Mouse (Mus musculus) heart, adult 2 months (tissue): ENCODE measurements around the gene Car14. TPM values are rescaled to one million over a fixed set of nuclear protein-coding genes. Genes with fewer than 3 reads are reported as not detected.

ENCODE experiments used
- DNase-seq, 2 experiments: peaks; one replicate each; pipeline ENCODE4 v3.0.0; 2021
- H3K27ac ChIP-seq: fragments of 200-600 bp; 2 replicates; pipeline ENCODE4 v1.8.1; 2022
- H3K27me3 ChIP-seq: fragments of 200-500 bp; 2 replicates; pipeline ENCODE4 v1.6.1; 2012; ENCODE audit warnings: mild to moderate bottlenecking, low read length, inconsistent platforms, mixed read lengths; ENCODE audit not compliant: control insufficient read depth, insufficient read depth
- H3K36me3 ChIP-seq: fragments of 200-500 bp; 2 replicates; pipeline ENCODE4 v1.6.1; 2012; ENCODE audit warnings: low read length, inconsistent platforms; ENCODE audit not compliant: control insufficient read depth, insufficient read depth
- H3K4me1 ChIP-seq: fragments of 200-500 bp; 2 replicates; pipeline ENCODE4 v1.6.1; 2011; ENCODE audit warnings: low read length; ENCODE audit not compliant: control insufficient read depth, insufficient read depth
- H3K4me3 ChIP-seq: fragments of 200-600 bp; 2 replicates; pipeline ENCODE4 v1.8.1; 2022
- H3K79me2 ChIP-seq: fragments of 200-500 bp; replicated peaks from 2 replicates; pipeline ENCODE4 v1.6.1; 2012; ENCODE audit warnings: mild to moderate bottlenecking, inconsistent platforms, low read length, moderate library complexity, mixed read lengths; ENCODE audit not compliant: control insufficient read depth, insufficient read depth
- H3K9ac ChIP-seq: fragments of 200-500 bp; 2 replicates; pipeline ENCODE4 v1.6.1; 2012; ENCODE audit warnings: low read depth, mild to moderate bottlenecking, control low read depth, inconsistent platforms, low read length, mixed read lengths
- CTCF ChIP-seq: fragments of 200-600 bp; IDR thresholded peaks from 2 replicates; pipeline ENCODE4 v1.8.1; 2022; ENCODE audit warnings: antibody characterized with exemption, mild to moderate bottlenecking, moderate library complexity
- EP300 ChIP-seq: fragments of 200-500 bp; IDR thresholded peaks from 2 replicates; pipeline ENCODE4 v1.6.1; 2011; ENCODE audit warnings: low read depth, low read length, control low read depth; ENCODE audit not compliant: insufficient read depth
- POLR2A ChIP-seq: fragments of 200-500 bp; IDR thresholded peaks from 2 replicates; pipeline ENCODE4 v1.6.1; 2011; ENCODE audit warnings: mild to moderate bottlenecking, low read depth, low read length, control low read depth; ENCODE audit not compliant: insufficient read depth
- WGBS: fragments of 180-500 bp; shearing (Covaris S2); methylation state at CpG from one replicate; pipeline ENCODE4 v1.1.7; 2018; 5-methylcytosine and 5-hydroxymethylcytosine counted together
- intact Hi-C: fragments of 180-260 bp; cut with DNase I; formaldehyde crosslinking; loops from one replicate; pipeline ENCODE4 v1.15.1; 2025
- polyA plus RNA-seq: library from polyadenylated mRNA; depleted of rRNA; stranded (reverse); fragments of >200 nt; gene quantifications from 2 replicates; pipeline ENCODE4 v1.2.3, GENCODE M21; 2012
- total RNA-seq, 2 experiments: library from RNA; stranded (reverse); gene quantifications; 2 replicates each; pipeline ENCODE4 v1.2.3; 2021

The Car14 gene
- total and polyA plus RNA-seq, 3 experiments: 146 to 227 (median 208) TPM

DNA sequence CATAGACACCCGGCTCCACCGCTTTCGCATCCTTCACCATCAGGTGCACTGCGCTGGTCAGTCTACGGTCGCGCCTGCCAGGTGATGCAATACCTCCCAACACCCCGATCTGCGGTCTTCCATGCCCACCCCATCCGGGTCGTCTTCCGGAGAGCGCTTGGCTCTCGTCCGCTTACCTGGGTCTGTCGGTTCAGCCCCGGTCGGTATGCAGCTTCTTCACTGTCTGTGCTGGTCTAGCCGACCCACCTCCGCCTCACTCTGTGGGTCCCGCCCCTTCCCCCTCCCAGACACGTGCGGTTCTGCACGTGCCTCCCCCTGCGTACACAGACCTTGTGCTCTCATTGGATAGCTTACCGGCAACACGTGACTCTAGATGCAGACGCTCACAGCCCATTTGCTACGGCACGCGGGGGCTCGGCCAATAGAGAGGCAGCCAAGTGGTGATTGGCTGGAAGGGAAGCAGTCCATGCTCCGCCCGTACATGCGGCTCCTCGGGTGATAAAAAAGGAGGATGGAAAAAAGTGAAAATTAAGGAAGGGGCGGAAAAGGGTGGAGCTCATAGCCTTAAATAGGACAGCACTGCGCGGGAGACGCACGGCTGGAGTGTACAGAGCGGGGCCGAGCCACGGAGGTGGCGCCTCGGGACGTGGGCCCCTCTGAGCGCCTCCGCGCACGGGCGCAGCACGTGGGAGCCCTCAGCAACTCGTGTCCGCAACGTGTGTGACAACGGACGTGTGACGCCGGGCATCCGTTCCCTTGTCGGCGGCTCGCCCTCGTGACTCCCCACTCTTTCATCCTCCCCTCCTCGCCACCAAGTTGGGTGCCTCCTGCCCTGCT lies 22.3 kb downstream of the Car14 start, which contains the start of gene Ciart:
TSS of gene Ciart (minus strand) at position 273 of the 837 bp plus-strand sequence.
- Histone ChIP-seq H3K27ac (peak within 1 kb of the TSS; percentile 66), H3K36me3 (0 out of 2 replicates have a peak, but pooled peaks cover 3% of the 10 kb centered on the region), H3K9ac (peak within 1 kb of the TSS; percentile 75), H3K27me3 (no peaks in the 10 kb centered on the region), H3K4me1 (peaks cover 3% of the 10 kb centered on the region), H3K4me3 (peak within 1 kb of the TSS; percentile 66), H3K79me2 (no peaks in the 10 kb centered on the region)
- TF ChIP-seq EP300: peak; percentile 95
- no peak for TF ChIP-seq CTCF
- TF ChIP-seq POLR2A: peak; percentile 81
- under 1% methylated on average over 66 of the region's 66 CpGs for WGBS
- DNase-seq: peak; percentile 90 to 95
- intact Hi-C loops: loop anchor here (5.0 kb wide), 1 partner anchor 170 kb away; no protein-coding TSS in a partner anchor

DNA sequence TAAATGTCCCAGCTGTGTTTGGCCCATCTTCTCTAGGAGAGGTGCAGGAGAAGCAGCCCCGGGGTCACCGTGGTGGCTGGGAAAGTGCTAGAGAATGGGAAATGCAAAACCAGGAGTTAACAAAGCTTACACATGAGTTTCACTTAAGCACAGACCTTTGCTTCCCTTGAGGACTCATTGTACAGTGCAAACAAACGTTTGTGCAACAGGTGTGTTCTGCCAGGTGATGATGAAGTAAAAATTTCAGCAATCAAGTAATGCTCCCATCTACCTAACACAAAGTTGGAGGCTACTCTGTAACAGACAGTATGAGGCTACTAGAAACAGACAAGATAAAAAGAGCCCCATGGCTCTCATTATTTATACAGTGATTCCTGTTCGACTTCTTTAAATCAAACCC lies 25.4 kb downstream of the Car14 start:
- no peak overlapping the region for H3K9ac ChIP-seq
- H3K27me3 ChIP-seq: no peaks in the 10 kb centered on the region
- H3K79me2 ChIP-seq: 0 out of 2 replicates have a peak, but pooled peaks cover 1% of the 10 kb centered on the region
- 0 out of 2 replicates have a peak, but pooled peaks cover 3% of the 10 kb centered on the region for H3K36me3 ChIP-seq
- TF ChIP-seq CTCF: no peak
- no peak for DNase-seq
- no peak overlapping the region for H3K27ac ChIP-seq
- 92% methylated on average over 4 of the region's 4 CpGs for WGBS
- intact Hi-C loops: no loop called here
- H3K4me3 ChIP-seq: no peak overlapping the region
- H3K4me1 ChIP-seq: peaks cover 3% of the 10 kb centered on the region

DNA sequence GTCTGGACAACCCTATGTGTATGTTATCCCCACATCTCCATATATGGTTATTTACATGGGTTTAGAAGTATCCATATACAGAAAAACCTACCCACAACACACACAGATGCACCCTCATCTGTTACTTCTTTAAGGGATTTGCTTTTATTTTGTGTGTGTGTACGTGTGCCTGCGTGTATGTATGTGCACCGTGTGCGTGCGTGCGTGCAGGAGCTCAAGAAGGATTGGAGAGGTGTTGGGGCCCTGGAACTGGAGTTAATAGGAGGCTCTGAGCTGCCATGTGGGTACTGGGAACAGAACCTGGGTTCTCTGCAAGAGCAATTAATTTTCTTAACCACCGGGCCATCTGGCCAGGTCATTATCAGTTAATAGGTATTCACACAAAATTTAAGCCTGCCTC lies 32.4 kb downstream of the Car14 start:
- TF ChIP-seq CTCF (no peak), POLR2A (no peak), EP300 (no peak)
- Histone ChIP-seq H3K27ac (peak overlapping the region; percentile 77), H3K36me3 (no peaks in the 10 kb centered on the region; the same call in 1 of the 2 replicates), H3K4me3 (peak overlapping the region; percentile 68), H3K4me1 (peaks cover 3% of the 10 kb centered on the region), H3K9ac (peak overlapping the region; percentile 52), H3K79me2 (peaks cover 5% of the 10 kb centered on the region; the same call in 1 of the 2 replicates), H3K27me3 (no peaks in the 10 kb centered on the region)
- 58% methylated on average over 7 of the region's 7 CpGs for WGBS
- DNase-seq: no peak
- intact Hi-C loops: no loop called here

GRCm38 (mm10) chr3:95871392-95871867 lies 33.1 kb downstream of the Car14 start, which contains the start of gene Mrps21:
Gene Mrps21, minus strand, starts transcription at chr3:95871519.
- TF ChIP-seq CTCF: peak; percentile 19; the same call in 1 of the 2 replicates
- peak; percentile 64; the same call in 1 of the 2 replicates for TF ChIP-seq EP300
- TF ChIP-seq POLR2A: peak; percentile 99
- Histone ChIP-seq H3K4me3 (peak within 1 kb of the TSS; percentile 68), H3K9ac (peak within 1 kb of the TSS; percentile 65), H3K36me3 (no peaks in the 10 kb centered on the region; the same call in 1 of the 2 replicates), H3K4me1 (peaks cover 3% of the 10 kb centered on the region), H3K27ac (peak within 1 kb of the TSS; percentile 77), H3K27me3 (no peaks in the 10 kb centered on the region), H3K79me2 (peaks cover 5% of the 10 kb centered on the region; the same call in 1 of the 2 replicates)
- under 1% methylated on average over 33 of the region's 33 CpGs for WGBS
- intact Hi-C loops: no loop called here
- peak; percentile 87 to 92 for DNase-seq

- DNase-seq: no peak
- H3K4me3 ChIP-seq: peak overlapping the region; percentile 68
- TF ChIP-seq POLR2A (no peak), EP300 (no peak), CTCF (no peak)
- 4% methylated on average over 15 of the region's 15 CpGs for WGBS
- intact Hi-C loops: no loop called here
- H3K36me3 ChIP-seq: peaks cover 2% of the 10 kb centered on the region
- H3K79me2 ChIP-seq: peaks cover 5% of the 10 kb centered on the region; the same call in 1 of the 2 replicates
- H3K27ac ChIP-seq: peak overlapping the region; percentile 77
- H3K27me3 ChIP-seq: no peaks in the 10 kb centered on the region
- H3K9ac ChIP-seq: peak overlapping the region; percentile 65
- H3K4me1 ChIP-seq: peaks cover 3% of the 10 kb centered on the region
Measured at GRCm38 (mm10) chr3:95870976-95871375, 33.5 kb downstream of the Car14 start.

DNA sequence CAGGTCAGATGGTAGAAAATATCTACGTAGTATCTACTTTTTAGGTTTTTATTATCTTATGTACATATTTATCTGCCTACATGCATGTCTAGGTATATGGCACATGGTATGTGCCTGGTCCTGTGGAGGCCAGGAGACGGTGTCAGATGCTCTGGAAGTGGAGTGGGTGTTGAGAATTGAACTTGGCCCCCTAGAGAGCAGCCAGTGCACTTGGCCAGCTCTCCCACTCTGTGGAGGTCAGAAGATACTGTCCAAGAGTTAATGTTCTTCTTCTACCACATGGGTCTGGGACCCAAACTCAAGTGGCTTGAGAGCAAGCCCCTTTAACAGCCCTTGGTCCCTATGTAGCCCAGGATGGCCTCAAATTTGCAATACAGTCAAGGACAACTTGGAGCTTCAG lies 37.1 kb downstream of the Car14 start:
- Histone ChIP-seq H3K36me3 (peaks cover 4% of the 10 kb centered on the region), H3K79me2 (peaks cover 4% of the 10 kb centered on the region), H3K4me3 (no peak overlapping the region), H3K4me1 (peaks cover 3% of the 10 kb centered on the region), H3K27me3 (no peaks in the 10 kb centered on the region), H3K27ac (no peak overlapping the region), H3K9ac (no peak overlapping the region)
- DNase-seq: no peak
- TF ChIP-seq POLR2A (no peak), CTCF (no peak), EP300 (no peak)
- intact Hi-C loops: no loop called here
- WGBS: 78% methylated on average over 2 of the region's 2 CpGs
